Mouse (Mus musculus): ENCODE measurements around the gene Mfsd10. TPM values are rescaled to one million over a fixed set of nuclear protein-coding genes. Genes with fewer than 3 reads are reported as not detected.

Gene Mfsd10
- 10 to 100 TPM; 39.7 to 41.6 TPM for total RNA-seq (2021)

- DNase-seq (ENCODE audit: low spot score in 2 of 2) = peak; percentile 81 to 90
- intact Hi-C loops (cut with DNase I) = loop anchor here (1.0 to 10.0 kb wide), 3 partner anchors 63 to 272 kb away; partner anchors contain the start of genes Add1 and Fam193a
Measured at GRCm38 (mm10) chr5:34636481-34637287, at the start of gene Mfsd10. Gene Mfsd10, minus strand, starts transcription at chr5:34637212.

- DNase-seq (ENCODE audit: low spot score in 2 of 2) = no peak
- intact Hi-C loops (cut with DNase I) = no loop called here
Measured at GRCm38 (mm10) chr5:34670280-34670679, 33.3 kb upstream of the Mfsd10 start.

GRCm38 (mm10) chr5:34669493-34669892 lies 32.5 kb upstream of the Mfsd10 start:
- no peak for DNase-seq (ENCODE audit: low spot score in 2 of 2)
- intact Hi-C loops (cut with DNase I) = loop anchor here (10.0 kb wide), 2 partner anchors 225 to 375 kb away; partner anchors contain the start of gene Hgfac

- intact Hi-C loops (cut with DNase I) = loop anchor here (10.0 kb wide), 2 partner anchors 232 to 382 kb away; partner anchors contain the start of gene Hgfac
- no peak for DNase-seq (ENCODE audit: low spot score in 2 of 2)
Measured at GRCm38 (mm10) chr5:34663231-34663630, 26.2 kb upstream of the Mfsd10 start.

GRCm38 (mm10) chr5:34661909-34662308 lies 24.9 kb upstream of the Mfsd10 start:
- intact Hi-C loops (cut with DNase I) = loop anchor here (10.0 kb wide), 2 partner anchors 233 to 383 kb away; partner anchors contain the start of gene Hgfac

GRCm38 (mm10) chr5:34660591-34661130 lies 23.6 kb upstream of the Mfsd10 start:
- no peak for DNase-seq (ENCODE audit: low spot score in 2 of 2)
- intact Hi-C loops (cut with DNase I) = loop anchor here (1.0 to 10.0 kb wide), 3 partner anchors 101 to 384 kb away; partner anchors contain the start of genes Hgfac and Htt

More at GRCm38 (mm10) chr5:34661909-34662308, 24.9 kb upstream of the Mfsd10 start:
- DNase-seq (ENCODE audit: low spot score in 2 of 2) = no peak

GRCm38 (mm10) chr5:34659686-34660590 lies 22.9 kb upstream of the Mfsd10 start, which contains the start of the genes Nop14 and Grk4:
Gene Nop14, minus strand, starts transcription at chr5:34660148.
Gene Grk4, plus strand, starts transcription at chr5:34660379.
- peak; percentile 100 for DNase-seq (ENCODE audit: low spot score in 2 of 2)
- intact Hi-C loops (cut with DNase I) = loop anchor here (1.0 to 10.0 kb wide), 3 partner anchors 101 to 385 kb away; partner anchors contain the start of genes Hgfac and Htt

- intact Hi-C loops (cut with DNase I) = no loop called here
- no peak for DNase-seq (ENCODE audit: low spot score in 2 of 2)
Measured at GRCm38 (mm10) chr5:34657556-34657955, 20.5 kb upstream of the Mfsd10 start.

GRCm38 (mm10) chr5:34654881-34655280 lies 17.9 kb upstream of the Mfsd10 start:
- DNase-seq (ENCODE audit: low spot score in 2 of 2) = no peak
- intact Hi-C loops (cut with DNase I) = no loop called here

GRCm38 (mm10) chr5:34652961-34653360 lies 15.9 kb upstream of the Mfsd10 start:
- intact Hi-C loops (cut with DNase I) = no loop called here
- no peak for DNase-seq (ENCODE audit: low spot score in 2 of 2)

GRCm38 (mm10) chr5:34647581-34647980 lies 10.6 kb upstream of the Mfsd10 start:
- intact Hi-C loops (cut with DNase I) = loop anchor here (5.0 kb wide), 1 partner anchor 200 kb away; no protein-coding TSS in a partner anchor
- peak; percentile 52 to 61 for DNase-seq (ENCODE audit: low spot score in 2 of 2)

- intact Hi-C loops (cut with DNase I) = no loop called here
- DNase-seq (ENCODE audit: low spot score in 2 of 2) = peak; percentile 59 to 82
Measured at GRCm38 (mm10) chr5:34642932-34643331, 5.9 kb upstream of the Mfsd10 start.

GRCm38 (mm10) chr5:34641991-34642390 lies 5.0 kb upstream of the Mfsd10 start:
- intact Hi-C loops (cut with DNase I) = no loop called here
- DNase-seq (ENCODE audit: low spot score in 2 of 2) = no peak

GRCm38 (mm10) chr5:34637591-34638156 lies 662 bp upstream of the Mfsd10 start:
- intact Hi-C loops (cut with DNase I) = loop anchor here (2.0 to 10.0 kb wide), 2 partner anchors 121 to 273 kb away; partner anchors contain the start of gene Fam193a
- DNase-seq (ENCODE audit: low spot score in 2 of 2) = no peak

- intact Hi-C loops (cut with DNase I) = loop anchor here (1.0 to 10.0 kb wide), 3 partner anchors 62 to 271 kb away; partner anchors contain the start of genes Add1 and Fam193a
- peak in 1 of 2 experiments; percentile 20 for DNase-seq (ENCODE audit: low spot score in 2 of 2)
Measured at GRCm38 (mm10) chr5:34635665-34636192, 1.3 kb downstream of the Mfsd10 start.

GRCm38 (mm10) chr5:34634746-34635400 lies 2.1 kb downstream of the Mfsd10 start:
- DNase-seq (ENCODE audit: low spot score in 2 of 2) = no peak
- intact Hi-C loops (cut with DNase I) = loop anchor here (10.0 kb wide), 1 partner anchor 270 kb away; the partner anchor contains the start of gene Fam193a

- peak in 1 of 2 experiments; percentile 19 for DNase-seq (ENCODE audit: low spot score in 2 of 2)
- intact Hi-C loops (cut with DNase I) = loop anchor here (10.0 kb wide), 1 partner anchor 269 kb away; the partner anchor contains the start of gene Fam193a
Measured at GRCm38 (mm10) chr5:34633641-34634040, 3.4 kb downstream of the Mfsd10 start.

GRCm38 (mm10) chr5:34632996-34633395 lies 4.0 kb downstream of the Mfsd10 start:
- intact Hi-C loops (cut with DNase I) = loop anchor here (10.0 kb wide), 1 partner anchor 268 kb away; the partner anchor contains the start of gene Fam193a
- no peak for DNase-seq (ENCODE audit: low spot score in 2 of 2)

All from left cerebral cortex, postnatal 25 days (tissue).